Mouse (Mus musculus) CD8-positive naive resting alpha-beta T cell, adult 57 days (primary cell): ENCODE data around the gene Akap4. TPM values are rescaled to one million over a fixed set of nuclear protein-coding genes. Genes with fewer than 3 reads are reported as not detected.

ENCODE experiments used
- total RNA-seq: library from RNA; stranded (reverse); gene quantifications from one replicate; pipeline ENCODE4 v1.2.4, GENCODE M21; 2023

Gene Akap4
- not detected for total RNA-seq

DNA sequence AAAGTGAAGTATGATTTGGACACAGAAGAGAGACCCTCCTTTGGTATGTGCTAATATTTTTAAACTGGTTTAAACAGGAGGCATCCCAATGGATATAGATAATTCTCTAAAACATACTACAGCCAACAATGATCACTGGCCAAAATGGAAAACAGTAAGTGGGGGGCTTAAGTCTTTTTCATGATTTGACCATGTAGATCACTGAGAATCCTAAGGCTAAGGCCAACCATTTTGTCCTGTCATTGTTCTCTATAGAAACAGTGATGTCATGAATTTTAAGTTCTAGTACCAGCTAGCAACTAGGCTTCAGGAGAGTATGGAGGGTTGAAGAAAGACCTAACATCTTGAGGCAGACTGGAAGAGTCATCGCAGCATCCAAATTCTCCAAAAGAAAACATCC lies at the start of gene Akap4:
Akap4 (plus strand) TSS at position 301 of the 400 bp plus-strand sequence.

DNA sequence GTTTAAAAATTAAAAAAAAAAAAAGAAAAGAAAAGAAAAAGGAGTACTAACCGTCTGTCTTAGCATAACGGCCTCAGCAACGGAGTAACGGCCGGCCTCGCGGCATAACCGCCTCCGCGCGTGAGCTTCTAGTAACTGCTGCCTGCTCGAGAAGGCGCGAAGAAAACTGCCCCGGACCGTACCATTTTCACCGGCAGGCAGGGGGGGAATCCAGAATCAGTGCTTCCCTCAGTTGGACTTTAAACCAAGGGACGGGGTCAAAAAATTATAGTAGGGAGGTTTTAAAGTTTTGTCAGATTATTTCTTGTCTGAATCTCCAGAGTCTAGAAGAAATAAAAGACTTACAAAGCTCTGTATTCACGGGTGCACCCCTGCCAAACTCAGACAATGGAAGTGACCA lies 25.8 kb upstream of the Akap4 start, which contains the start of gene Ccnb3:
Ccnb3 (minus strand) TSS at position 101 of the 400 bp plus-strand sequence.

Other genes with a start within 250 kb of the Akap4 start
- not detected for gene Ccnb3, start 25.9 kb upstream of the Akap4 start, total RNA-seq